Mouse (Mus musculus): Measurements from ENCODE around the gene Umad1. TPM values are rescaled to one million over a fixed set of nuclear protein-coding genes. Genes with fewer than 3 reads are reported as not detected.

Umad1 gene
- polyA plus RNA-seq, 3 experiments from 2014 or later, result 9.2 to 21.0 (median 9.5) TPM

DNA sequence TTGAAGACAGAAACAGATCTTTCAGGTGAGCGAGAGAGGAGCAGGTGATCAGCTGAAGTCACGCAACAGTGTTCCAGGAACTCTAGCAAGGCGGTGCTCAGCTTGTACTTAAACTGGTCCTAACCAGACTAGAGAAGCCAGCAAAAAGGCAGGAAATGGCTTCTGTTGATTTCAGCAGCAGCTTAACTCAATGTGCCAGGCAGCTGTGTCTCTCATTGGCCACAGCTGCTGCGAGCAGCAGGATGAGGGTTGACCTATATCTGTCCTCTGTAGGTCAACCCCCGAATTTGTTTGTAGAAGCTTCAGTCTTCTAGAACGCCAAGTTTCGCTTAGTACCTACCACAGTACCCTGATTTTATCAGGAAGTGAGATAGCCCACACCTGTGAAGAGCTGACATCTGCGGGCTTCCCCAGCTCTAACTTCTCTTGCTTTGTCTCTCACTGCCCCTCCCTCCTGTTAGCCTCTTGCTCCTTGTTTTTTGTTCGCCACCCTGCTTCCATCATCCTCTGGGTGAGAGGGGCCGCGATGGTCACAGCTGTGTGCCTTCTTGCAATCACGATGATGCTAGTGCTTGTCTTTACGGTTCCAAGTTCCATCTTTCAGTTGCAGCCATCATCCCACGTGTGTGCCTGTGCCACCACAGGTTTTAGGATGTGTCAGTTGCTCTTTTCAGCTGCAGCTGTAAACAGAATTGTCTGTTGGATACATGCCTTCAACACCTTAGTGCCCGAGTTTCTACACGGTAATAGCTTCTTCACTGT, 226.5 kb downstream of the Umad1 start:
- peak; percentile 91 for ATAC-seq

DNA sequence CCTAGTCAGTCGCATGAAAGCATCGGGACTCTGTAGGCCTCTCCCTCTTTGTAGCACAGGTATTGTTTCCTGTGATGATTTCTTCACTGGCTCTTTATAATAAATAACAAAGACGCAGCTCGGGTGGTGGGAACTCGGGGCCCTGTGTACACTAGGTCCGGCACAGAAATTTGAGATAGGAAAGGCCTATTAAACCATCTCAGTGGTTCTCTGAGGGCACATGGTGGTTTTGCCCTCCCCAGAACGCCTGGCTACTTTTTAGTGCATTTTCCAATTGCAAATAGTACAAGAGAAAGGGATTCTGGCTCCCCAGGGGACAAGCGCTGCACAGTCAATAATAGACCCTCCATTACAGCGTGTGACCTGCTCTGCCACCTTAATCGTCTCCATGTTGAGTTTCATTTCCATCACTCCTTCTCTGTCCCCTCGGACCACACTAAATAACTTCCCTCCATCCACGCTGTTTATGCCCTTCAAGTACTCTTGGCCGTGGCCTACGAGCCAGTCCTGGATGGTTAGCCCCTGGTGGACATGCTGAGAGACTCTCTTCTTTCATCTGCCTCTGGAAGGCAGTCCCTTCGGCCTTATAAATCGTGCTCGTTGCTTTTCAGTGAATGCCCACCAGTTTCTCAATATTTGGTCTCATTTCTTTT, 227.4 kb downstream of the Umad1 start:
- ATAC-seq, result no peak

DNA sequence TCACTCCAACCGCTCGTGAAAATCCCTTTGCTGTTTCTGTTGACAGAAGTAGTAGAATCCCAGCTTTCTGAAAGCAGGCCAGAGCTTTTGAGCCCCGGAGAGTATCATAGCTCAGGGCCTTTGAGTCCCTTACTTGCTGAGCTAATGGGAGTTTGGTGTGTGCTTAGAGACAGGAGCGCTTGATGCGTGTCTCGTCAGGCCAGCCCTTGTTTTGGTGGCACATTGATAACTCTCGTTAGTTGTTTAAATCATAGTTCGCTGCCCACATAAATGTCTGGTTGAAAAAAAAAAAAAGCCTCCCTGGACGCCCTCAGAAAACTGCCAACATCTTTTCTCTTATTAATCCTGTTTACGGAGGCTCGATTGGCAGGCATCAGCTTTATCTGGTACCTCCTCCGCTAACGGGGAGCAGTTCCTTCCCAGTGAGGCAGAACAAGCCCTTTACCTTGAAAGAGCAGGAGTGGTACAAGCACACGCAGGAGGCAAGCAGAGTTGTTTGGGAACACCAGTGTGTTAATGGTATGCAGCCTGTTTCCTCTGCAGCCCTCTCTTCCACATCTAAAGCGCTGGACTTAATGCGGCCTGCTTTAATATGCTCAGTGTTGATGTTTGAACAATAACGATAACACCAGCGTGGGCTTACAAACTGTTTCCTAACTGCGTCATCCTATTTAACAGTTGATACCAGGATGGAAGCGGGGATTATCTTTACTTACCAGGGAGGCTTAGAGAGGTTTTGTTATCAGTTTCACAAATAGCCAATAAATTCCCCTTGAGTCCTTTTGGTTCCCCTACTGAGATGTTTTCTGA, 228.2 kb downstream of the Umad1 start:
- ATAC-seq, result no peak

DNA sequence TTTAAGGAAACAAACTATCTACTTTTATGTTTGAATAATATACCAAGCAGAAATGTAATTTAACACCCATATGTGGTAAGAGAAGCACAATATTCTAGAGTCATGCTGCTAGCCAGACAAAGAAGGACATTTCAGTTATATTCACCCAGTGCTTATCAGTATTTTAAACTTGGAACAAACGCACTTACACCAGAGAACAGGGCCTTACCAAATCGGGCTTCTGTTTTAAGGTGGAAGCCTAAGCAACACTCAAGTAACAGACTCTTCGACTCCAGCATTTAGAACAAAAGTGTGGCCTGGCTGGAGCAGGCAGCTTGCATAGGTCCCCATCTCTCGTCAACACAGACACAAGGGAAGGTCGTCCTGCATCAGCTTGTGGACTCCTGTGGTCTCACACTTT, 229.2 kb downstream of the Umad1 start:
- no peak for ATAC-seq

DNA sequence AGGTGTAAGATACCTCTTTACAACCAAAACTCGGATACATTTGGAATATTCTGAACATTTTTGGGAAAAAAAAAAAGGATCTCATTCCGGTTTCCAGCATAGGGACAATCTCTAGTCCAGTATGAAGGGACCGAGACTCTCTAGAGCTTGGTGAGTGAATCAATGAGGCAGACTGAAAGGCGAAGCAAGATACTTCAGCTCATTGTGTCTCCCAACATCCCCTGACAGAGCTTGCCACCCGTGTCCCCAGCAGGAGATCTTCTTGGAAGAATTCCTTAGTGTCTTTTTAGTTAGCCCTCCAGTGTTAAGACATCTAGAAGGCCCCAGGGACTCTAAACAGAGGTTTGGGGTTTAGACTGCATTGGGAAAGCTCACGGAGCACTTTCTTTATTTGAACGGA, 230.2 kb downstream of the Umad1 start:
- ATAC-seq, result no peak

DNA sequence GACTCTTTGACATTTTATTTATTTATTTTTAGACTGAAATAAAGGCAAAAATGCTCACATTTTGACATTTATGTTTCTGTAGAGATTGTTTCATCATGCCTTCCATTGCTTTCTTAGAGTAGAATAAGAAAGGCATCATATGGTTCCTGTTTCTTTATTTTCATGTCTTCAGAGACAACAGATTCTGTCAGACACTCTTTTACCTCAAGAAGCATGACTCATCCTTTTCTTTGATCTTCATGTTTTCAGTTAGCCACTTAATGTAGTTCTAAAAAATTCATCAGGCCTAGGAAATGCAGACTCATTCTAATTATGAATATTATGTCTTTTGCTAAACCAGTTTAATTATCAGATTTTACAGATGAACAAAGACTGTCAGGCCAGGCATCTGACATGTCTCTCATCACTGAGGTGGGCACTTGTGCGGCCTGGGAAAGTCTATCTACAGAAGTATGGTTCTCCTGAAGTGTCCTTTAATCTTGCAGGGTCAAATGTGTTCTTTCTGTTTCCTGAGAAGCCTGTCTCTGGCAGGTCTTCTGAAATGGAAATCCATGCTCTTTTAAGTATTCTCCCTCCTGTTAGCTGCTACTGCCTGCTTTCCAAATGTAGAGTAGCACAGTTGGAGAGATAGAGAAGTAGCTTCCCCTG, 231.0 kb downstream of the Umad1 start:
- peak; percentile 9 for ATAC-seq

DNA sequence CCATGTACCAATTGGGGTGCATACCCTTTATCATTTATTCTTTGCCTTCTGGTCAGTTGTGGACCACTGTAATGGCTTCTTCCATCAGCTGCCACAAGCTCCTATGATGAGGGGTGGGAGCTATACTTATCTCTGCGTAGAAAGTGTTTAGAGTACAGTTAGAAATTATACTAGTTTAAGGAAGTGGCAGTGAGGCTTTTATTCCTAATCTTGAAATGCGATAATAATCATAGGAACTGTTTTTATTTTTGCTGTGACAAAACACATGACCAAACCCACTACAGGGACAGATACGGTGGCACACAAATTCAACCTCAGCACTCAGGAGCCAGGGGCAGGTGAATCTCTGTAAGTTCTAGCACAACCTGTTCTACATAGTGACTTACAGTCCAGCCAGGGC, 233.2 kb downstream of the Umad1 start:
- ATAC-seq, result no peak

GRCm38 (mm10) chr6:8495109-8495826, 236.2 kb downstream of the Umad1 start:
- ATAC-seq, result peak; percentile 82

DNA sequence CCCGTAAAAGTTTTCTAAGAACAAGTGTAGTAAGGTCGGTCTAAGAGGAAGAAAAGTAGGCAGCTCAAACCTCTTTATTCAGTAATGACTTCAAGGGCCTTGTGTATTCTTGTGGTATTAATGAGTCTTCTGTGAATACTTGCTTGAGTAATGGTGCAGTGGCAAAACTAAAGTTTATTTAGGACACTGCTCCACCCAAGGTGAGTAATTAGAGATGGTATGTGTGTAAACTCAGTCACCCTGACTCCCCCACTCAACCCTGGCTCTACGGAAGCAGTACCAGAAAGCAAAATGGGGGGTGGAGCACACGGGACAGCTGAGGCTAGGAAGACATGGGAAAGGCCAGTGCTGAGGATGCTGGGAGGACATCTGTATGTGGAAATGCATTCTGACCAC, 236.7 kb downstream of the Umad1 start:
- ATAC-seq, result peak; percentile 28

DNA sequence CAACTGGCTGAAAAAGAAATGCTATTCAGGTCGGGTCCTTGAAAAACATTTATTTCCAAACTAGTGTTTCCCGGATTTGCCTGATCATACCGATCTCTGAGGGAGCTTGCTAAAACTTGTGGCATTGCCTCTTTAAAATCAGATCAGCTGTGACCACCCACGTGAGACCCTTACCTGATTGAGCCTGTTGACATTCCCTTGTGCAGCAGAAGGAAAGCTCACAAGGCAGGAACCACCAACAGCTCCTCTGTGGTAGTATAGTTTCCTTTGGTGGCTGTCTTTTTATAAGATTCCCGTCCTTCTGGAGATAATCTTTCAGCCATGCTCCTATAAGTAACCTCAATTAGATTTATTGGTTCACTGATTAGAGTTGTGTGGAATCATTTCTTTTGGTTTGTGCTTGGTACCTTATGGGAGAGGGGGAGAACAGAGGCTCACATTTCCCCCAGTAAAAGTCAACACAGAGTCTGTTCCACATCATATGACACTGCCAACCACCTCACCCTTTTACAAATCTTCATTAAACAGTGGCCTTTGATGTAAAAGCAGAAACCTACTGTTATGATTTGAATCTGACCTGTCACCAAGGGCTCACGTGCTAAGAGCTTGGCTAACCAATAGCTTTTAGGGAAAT, 238.3 kb downstream of the Umad1 start:
- no peak for ATAC-seq

GRCm38 (mm10) chr6:8497868-8498257, 238.8 kb downstream of the Umad1 start:
- no peak for ATAC-seq

- no peak for ATAC-seq
Observed at GRCm38 (mm10) chr6:8498961-8499360, 239.9 kb downstream of the Umad1 start.

DNA sequence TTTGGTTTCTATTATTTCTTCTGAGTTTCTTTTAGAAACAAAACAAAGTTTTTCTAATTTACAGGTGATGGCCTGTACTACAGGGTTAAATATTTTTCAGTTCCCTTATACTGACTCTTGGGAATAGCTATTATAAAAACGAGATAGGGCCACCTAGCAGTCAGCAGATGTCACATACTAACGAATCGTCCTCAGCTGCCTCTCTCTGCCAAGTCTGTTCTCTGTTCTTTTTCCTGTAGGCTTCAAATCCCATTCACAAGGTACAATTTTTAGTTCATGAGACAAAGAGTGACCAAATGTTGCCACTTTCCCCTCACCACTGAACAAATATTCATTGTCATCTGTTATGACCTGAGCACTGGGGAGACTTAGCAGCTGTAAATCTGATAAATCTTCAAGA, 244.9 kb downstream of the Umad1 start:
- ATAC-seq, result no peak

- ATAC-seq, result peak; percentile 67
Observed at GRCm38 (mm10) chr6:8504521-8505228, 245.6 kb downstream of the Umad1 start.

- ATAC-seq, result no peak
Observed at GRCm38 (mm10) chr6:8506631-8507030, 247.5 kb downstream of the Umad1 start.

Other genes starting within 250 kb of the Umad1 start
- gene Col28a1, start 66.7 kb upstream of the Umad1 start, polyA plus RNA-seq (2017; shearing (Covaris generic)), result not detected
- 10 to 100 TPM; 10.2 to 16.6 (median 10.8) TPM for gene Mios, start 50.1 kb upstream of the Umad1 start, polyA plus RNA-seq (2017; shearing (Covaris generic))
- 100 to 1,000 TPM in 1 of 3 experiments, 10 to 100 TPM in 2; 69.5 to 141 (median 72.2) TPM for gene Rpa3, start 115 bp upstream of the Umad1 start, polyA plus RNA-seq (2017; shearing (Covaris generic))
- gene Gm45062, start 162 bp downstream of the Umad1 start, polyA plus RNA-seq (2017; shearing (Covaris generic)), result 10 to 100 TPM; 42.7 to 55.6 (median 46.5) TPM